Mouse (Mus musculus) spleen, adult 2 months (tissue): ENCODE results near the gene Tlx2. TPM values are rescaled to one million over a fixed set of nuclear protein-coding genes. Genes with fewer than 3 reads are reported as not detected.

Source experiments
- DNase-seq, 2 experiments: peaks; one replicate each; pipeline versions ENCODE4 v3.0.0 to v3.0.0-alpha.2; 2012 to 2021; ENCODE audit warnings: low spot score in 2 of 2, low read depth in 1 of 2
- H3K27ac ChIP-seq: fragments of 200-500 bp; 2 replicates; pipeline ENCODE4 v1.5.1; 2012; ENCODE audit warnings: low read length, inconsistent platforms; ENCODE audit not compliant: insufficient read depth
- H3K27me3 ChIP-seq: fragments of 200-500 bp; 2 replicates; pipeline ENCODE4 v1.6.1; 2012; ENCODE audit warnings: mild to moderate bottlenecking, moderate library complexity, low read length, inconsistent platforms; ENCODE audit not compliant: control insufficient read depth, insufficient read depth
- H3K36me3 ChIP-seq: fragments of 200-500 bp; 2 replicates; pipeline ENCODE4 v1.6.1; 2012; ENCODE audit warnings: mild to moderate bottlenecking, low read length, inconsistent platforms; ENCODE audit not compliant: control insufficient read depth, insufficient read depth
- H3K4me1 ChIP-seq: fragments of 200-500 bp; 2 replicates; pipeline ENCODE4 v1.6.1; 2011; ENCODE audit warnings: inconsistent platforms; ENCODE audit not compliant: control insufficient read depth, insufficient read depth, insufficient read length
- H3K4me3 ChIP-seq: fragments of 200-500 bp; 2 replicates; pipeline ENCODE4 v1.5.1; 2011; ENCODE audit warnings: mild to moderate bottlenecking, inconsistent platforms; ENCODE audit not compliant: insufficient read depth, insufficient read length; ENCODE audit errors: extremely low read depth
- CTCF ChIP-seq: fragments of 200-500 bp; IDR thresholded peaks from 2 replicates; pipeline ENCODE4 v1.5.1; 2011; ENCODE audit warnings: mild to moderate bottlenecking, inconsistent platforms; ENCODE audit not compliant: insufficient read depth, insufficient read length, insufficient replicate concordance; ENCODE audit errors: extremely low read depth
- POLR2A ChIP-seq: fragments of 200-500 bp; IDR thresholded peaks from 2 replicates; pipeline ENCODE4 v1.6.1; 2011; ENCODE audit warnings: low read depth, low read length, inconsistent platforms
- WGBS: fragments of 180-500 bp; shearing (Covaris S2); methylation state at CpG from one replicate; pipeline ENCODE4 v1.1.7; 2018; 5-methylcytosine and 5-hydroxymethylcytosine counted together
- polyA plus RNA-seq: library from polyadenylated mRNA; depleted of rRNA; stranded (reverse); fragments of >200 nt; gene quantifications from 2 replicates; pipeline ENCODE4 v1.2.3, GENCODE M21; 2012; rRNA removed

Tlx2 gene
- polyA plus RNA-seq, 1 experiment: 0.16 TPM

- Histone ChIP-seq H3K27ac (no peak overlapping the region), H3K27me3 (no peaks in the 10 kb centered on the region), H3K36me3 (no peaks in the 10 kb centered on the region), H3K4me1 (peaks cover 5% of the 10 kb centered on the region; the same call in 1 of the 2 replicates), H3K4me3 (no peak overlapping the region)
- 93% methylated on average over 2 of the region's 2 CpGs for WGBS
- DNase-seq: no peak
- TF ChIP-seq CTCF (no peak), POLR2A (no peak)
Measured at GRCm38 (mm10) chr6:83023786-83024185, 46.3 kb downstream of the Tlx2 start.

GRCm38 (mm10) chr6:83023008-83023407 is 47.1 kb downstream of the Tlx2 start:
- TF ChIP-seq POLR2A (no peak), CTCF (no peak)
- 89% methylated on average over 9 of the region's 9 CpGs for WGBS
- Histone ChIP-seq H3K4me1 (peaks cover 4% of the 10 kb centered on the region; the same call in 1 of the 2 replicates), H3K27ac (no peak overlapping the region), H3K27me3 (no peaks in the 10 kb centered on the region), H3K36me3 (no peaks in the 10 kb centered on the region), H3K4me3 (no peak overlapping the region)
- no peak for DNase-seq

GRCm38 (mm10) chr6:83020836-83021593 is 49.1 kb downstream of the Tlx2 start:
- WGBS: 85% methylated on average over 4 of the region's 4 CpGs
- Histone ChIP-seq H3K27me3 (no peaks in the 10 kb centered on the region), H3K27ac (no peak overlapping the region), H3K4me3 (no peak overlapping the region), H3K4me1 (no peaks in the 10 kb centered on the region; the same call in 1 of the 2 replicates), H3K36me3 (no peaks in the 10 kb centered on the region)
- no peak for TF ChIP-seq POLR2A
- no peak for TF ChIP-seq CTCF
- DNase-seq: no peak

GRCm38 (mm10) chr6:83020121-83020520 is 50.0 kb downstream of the Tlx2 start:
- H3K27ac ChIP-seq: no peak overlapping the region
- no peaks in the 10 kb centered on the region; the same call in 1 of the 2 replicates for H3K4me1 ChIP-seq
- no peak overlapping the region for H3K4me3 ChIP-seq
- WGBS: 75% methylated on average over 6 of the region's 6 CpGs
- TF ChIP-seq CTCF (no peak), POLR2A (no peak)
- no peak for DNase-seq
- H3K27me3 ChIP-seq: no peaks in the 10 kb centered on the region
- H3K36me3 ChIP-seq: no peaks in the 10 kb centered on the region

- 82% methylated on average over 3 of the region's 3 CpGs for WGBS
Measured at GRCm38 (mm10) chr6:83019044-83019443, 51.0 kb downstream of the Tlx2 start.

More at GRCm38 (mm10) chr6:83019044-83019443, 51.0 kb downstream of the Tlx2 start:
- H3K4me1 ChIP-seq: no peaks in the 10 kb centered on the region; the same call in 1 of the 2 replicates
- TF ChIP-seq CTCF (no peak), POLR2A (no peak)
- no peak for DNase-seq
- H3K4me3 ChIP-seq: no peak overlapping the region
- H3K36me3 ChIP-seq: no peaks in the 10 kb centered on the region
- no peaks in the 10 kb centered on the region for H3K27me3 ChIP-seq
- H3K27ac ChIP-seq: no peak overlapping the region

Other genes starting within 250 kb of the Tlx2 start
- 3.2 TPM in 2 replicates for gene Sema4f, start 130.5 kb downstream of the Tlx2 start, polyA plus RNA-seq
- gene M1ap, start 123.4 kb downstream of the Tlx2 start, polyA plus RNA-seq: 2.6 and 2.8 TPM in 2 replicates
- 22.6 and 23.8 TPM in 2 replicates for gene Dok1, start 36.8 kb downstream of the Tlx2 start, polyA plus RNA-seq
- 3.1 and 3.5 TPM in 2 replicates for gene Loxl3, start 36.1 kb downstream of the Tlx2 start, polyA plus RNA-seq
- 582 and 730 TPM in 2 replicates for gene Aup1, start 15.8 kb downstream of the Tlx2 start, polyA plus RNA-seq
- 59.1 and 69.0 TPM in 2 replicates for gene Htra2, start 15.0 kb downstream of the Tlx2 start, polyA plus RNA-seq
- 2.7 and 2.8 TPM in 2 replicates for gene Dqx1, start 12.4 kb downstream of the Tlx2 start, polyA plus RNA-seq
- gene Pcgf1, start 7.6 kb upstream of the Tlx2 start, polyA plus RNA-seq: 10.0 and 10.7 TPM in 2 replicates
- 2.8 and 3.9 TPM in 2 replicates for gene Lbx2, start 16.1 kb upstream of the Tlx2 start, polyA plus RNA-seq
- gene Ccdc142, start 31.3 kb upstream of the Tlx2 start, polyA plus RNA-seq: 12.3 and 17.0 TPM in 2 replicates
- 6.1 and 6.5 TPM in 2 replicates for gene Gm42688, start 31.3 kb upstream of the Tlx2 start, polyA plus RNA-seq
- gene Mrpl53, start 38.7 kb upstream of the Tlx2 start, polyA plus RNA-seq: 35.0 and 39.7 TPM in 2 replicates
- gene Mogs, start 45.2 kb upstream of the Tlx2 start, polyA plus RNA-seq: 54.5 and 67.2 TPM in 2 replicates
- gene Wbp1, start 51.3 kb upstream of the Tlx2 start, polyA plus RNA-seq: 83.4 and 95.3 TPM in 2 replicates
- 27.1 and 53.4 TPM in 2 replicates for gene Ino80b, start 55.1 kb upstream of the Tlx2 start, polyA plus RNA-seq
- gene Rtkn, start 65.2 kb upstream of the Tlx2 start, polyA plus RNA-seq: 3.6 and 5.7 TPM in 2 replicates
- gene Wdr54, start 86.1 kb upstream of the Tlx2 start, polyA plus RNA-seq: 0.77 and 1.6 TPM in 2 replicates
- 0.04 and 0.05 TPM in 2 replicates for gene 1700003E16Rik, start 86.1 kb upstream of the Tlx2 start, polyA plus RNA-seq
- gene Dctn1, start 95.6 kb upstream of the Tlx2 start, polyA plus RNA-seq: 69.0 and 85.6 TPM in 2 replicates
- 0.05 and 0.26 TPM in 2 replicates for gene Slc4a5, start 149.5 kb upstream of the Tlx2 start, polyA plus RNA-seq